Mouse (Mus musculus) brain, embryonic 14.5 days (tissue): ENCODE data around the gene Adra1b. TPM values are rescaled to one million over a fixed set of nuclear protein-coding genes. Genes with fewer than 3 reads are reported as not detected.

Experiments
- DNase-seq: peaks from one replicate; pipeline ENCODE4 v3.0.0-alpha.2; 2011; ENCODE audit warnings: low read depth
- CTCF ChIP-seq: fragments of 200-500 bp; IDR thresholded peaks from 2 replicates; pipeline ENCODE4 v1.5.1; 2012; ENCODE audit warnings: inconsistent platforms, mild to moderate bottlenecking, moderate library complexity, borderline replicate concordance; ENCODE audit not compliant: insufficient read depth, insufficient read length; ENCODE audit errors: extremely low read depth
- POLR2A ChIP-seq: fragments of 200-500 bp; IDR thresholded peaks from 2 replicates; pipeline ENCODE4 v1.6.1; 2012; ENCODE audit warnings: mild to moderate bottlenecking, inconsistent platforms, borderline replicate concordance; ENCODE audit not compliant: poor library complexity, insufficient read depth, insufficient read length, severe bottlenecking; ENCODE audit errors: extremely low read depth
- polyA plus RNA-seq: library from polyadenylated mRNA; depleted of rRNA; stranded (reverse); fragments of >200 nt; gene quantifications from 2 replicates; pipeline ENCODE4 v1.2.3, GENCODE M21; 2012; rRNA removed

The Adra1b gene
- polyA plus RNA-seq, 1 experiment: 9.8 TPM

- TF ChIP-seq POLR2A: peak; percentile 49; the same call in 1 of the 2 replicates
- TF ChIP-seq CTCF: no peak
- peak; percentile 99 for DNase-seq
Observed at GRCm38 (mm10) chr11:43747233-43748226, 153.5 kb downstream of the Adra1b start, which contains the start of gene Ttc1. TSS of gene Ttc1 (minus strand) at chr11:43748008.

GRCm38 (mm10) chr11:43728737-43729301 lies 172.2 kb downstream of the Adra1b start:
- TF ChIP-seq POLR2A (no peak), CTCF (no peak)
- no peak for DNase-seq

- TF ChIP-seq POLR2A: no peak
- no peak for TF ChIP-seq CTCF
- DNase-seq: no peak
Observed at GRCm38 (mm10) chr11:43727796-43728195, 173.2 kb downstream of the Adra1b start.

Other genes with a start within 250 kb of the Adra1b start
- 38.7 and 49.7 TPM in 2 replicates for gene Pwwp2a, start 219.2 kb downstream of the Adra1b start, polyA plus RNA-seq
- 39.1 and 44.9 TPM in 2 replicates for gene Ttc1, start 153.2 kb downstream of the Adra1b start, polyA plus RNA-seq